Mouse (Mus musculus) cerebellum, postnatal 10 days (tissue): ENCODE data around the gene Akr1b8.
A peak's percentile ranks its signal among the peaks of the same experiment; 100 is the strongest.
"Not testable (repeated sequence)": the region's sequence is repeated elsewhere in the genome, so short reads cannot be mapped to it uniquely, and the experiment has no call there.

Experiments used
- DNase-seq, 2 experiments: peaks; one replicate each; pipeline ENCODE4 v3.0.0; 2021; ENCODE audit warnings: mixed read lengths in 2 of 2

Gene Akr1b8

DNA sequence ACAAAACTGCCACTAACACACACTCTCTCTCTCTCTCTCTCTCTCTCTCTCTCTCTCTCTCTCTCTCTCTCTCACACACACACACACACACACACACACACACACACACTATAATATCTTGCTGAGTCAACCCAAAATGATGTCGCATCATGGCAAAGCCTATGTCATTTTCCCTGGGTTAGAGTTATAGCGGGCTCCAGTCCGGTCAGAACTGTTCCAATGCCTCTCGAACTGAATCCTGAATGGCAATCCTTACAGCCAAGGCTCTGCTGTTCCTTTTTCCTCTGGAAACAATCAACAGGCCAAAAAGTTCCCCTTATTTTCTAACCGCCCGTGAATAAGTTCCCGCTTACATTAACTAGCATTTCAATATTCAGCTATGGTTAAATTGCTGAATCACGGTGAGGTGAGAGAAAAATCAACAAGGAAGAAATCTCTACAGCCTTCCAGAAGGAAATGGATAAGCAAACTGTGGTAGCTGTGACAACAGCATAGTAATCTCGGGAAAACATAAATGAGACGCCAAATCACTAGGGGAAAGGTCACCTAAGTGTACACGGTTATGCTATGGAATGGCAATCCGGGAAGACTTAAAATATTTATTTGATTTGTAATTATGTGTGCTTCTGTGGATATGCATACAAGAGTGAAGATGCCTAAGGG is 3.8 kb upstream of the Akr1b8 start:
- no peak for DNase-seq

DNA sequence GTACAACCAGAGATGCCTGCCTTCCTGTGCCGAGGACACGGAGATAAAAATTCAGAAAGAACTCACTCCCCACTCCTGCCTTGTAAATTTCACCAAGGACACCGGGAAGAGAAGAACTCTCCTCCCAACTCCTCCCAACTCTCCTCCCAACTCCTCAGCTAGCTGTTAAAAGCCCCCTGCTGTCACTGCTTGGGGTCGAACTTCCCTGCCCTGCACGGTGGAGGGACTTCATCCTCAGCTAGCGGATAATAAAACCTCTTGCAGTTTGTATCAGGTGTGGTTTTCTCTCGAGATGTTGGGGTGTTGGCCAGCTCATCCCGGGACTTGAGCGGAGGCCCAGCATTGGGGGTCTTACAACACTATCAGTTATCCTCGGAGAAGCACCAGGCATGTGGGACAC is 2.4 kb upstream of the Akr1b8 start:
- not testable (repeated sequence) for DNase-seq

DNA sequence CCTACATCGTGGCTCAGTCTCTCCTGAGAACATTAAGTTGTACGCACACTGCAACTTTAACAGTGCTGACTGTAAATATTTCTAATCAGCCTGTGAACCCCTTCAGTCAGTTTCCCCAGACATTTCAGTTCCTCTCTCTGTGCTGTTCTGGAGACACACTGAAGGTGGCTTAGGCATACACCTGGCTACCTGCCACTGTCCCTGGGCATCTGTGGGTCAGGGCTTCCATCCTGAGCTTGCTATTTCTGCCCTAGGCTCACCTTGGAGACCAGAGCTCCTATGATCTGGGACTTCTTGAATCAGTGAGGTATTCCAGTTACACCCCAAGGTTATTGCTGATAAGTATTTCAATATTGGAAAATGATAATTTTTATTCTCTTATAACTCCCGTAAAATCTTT is 1.5 kb upstream of the Akr1b8 start:
- peak; percentile 23 to 34 for DNase-seq

DNA sequence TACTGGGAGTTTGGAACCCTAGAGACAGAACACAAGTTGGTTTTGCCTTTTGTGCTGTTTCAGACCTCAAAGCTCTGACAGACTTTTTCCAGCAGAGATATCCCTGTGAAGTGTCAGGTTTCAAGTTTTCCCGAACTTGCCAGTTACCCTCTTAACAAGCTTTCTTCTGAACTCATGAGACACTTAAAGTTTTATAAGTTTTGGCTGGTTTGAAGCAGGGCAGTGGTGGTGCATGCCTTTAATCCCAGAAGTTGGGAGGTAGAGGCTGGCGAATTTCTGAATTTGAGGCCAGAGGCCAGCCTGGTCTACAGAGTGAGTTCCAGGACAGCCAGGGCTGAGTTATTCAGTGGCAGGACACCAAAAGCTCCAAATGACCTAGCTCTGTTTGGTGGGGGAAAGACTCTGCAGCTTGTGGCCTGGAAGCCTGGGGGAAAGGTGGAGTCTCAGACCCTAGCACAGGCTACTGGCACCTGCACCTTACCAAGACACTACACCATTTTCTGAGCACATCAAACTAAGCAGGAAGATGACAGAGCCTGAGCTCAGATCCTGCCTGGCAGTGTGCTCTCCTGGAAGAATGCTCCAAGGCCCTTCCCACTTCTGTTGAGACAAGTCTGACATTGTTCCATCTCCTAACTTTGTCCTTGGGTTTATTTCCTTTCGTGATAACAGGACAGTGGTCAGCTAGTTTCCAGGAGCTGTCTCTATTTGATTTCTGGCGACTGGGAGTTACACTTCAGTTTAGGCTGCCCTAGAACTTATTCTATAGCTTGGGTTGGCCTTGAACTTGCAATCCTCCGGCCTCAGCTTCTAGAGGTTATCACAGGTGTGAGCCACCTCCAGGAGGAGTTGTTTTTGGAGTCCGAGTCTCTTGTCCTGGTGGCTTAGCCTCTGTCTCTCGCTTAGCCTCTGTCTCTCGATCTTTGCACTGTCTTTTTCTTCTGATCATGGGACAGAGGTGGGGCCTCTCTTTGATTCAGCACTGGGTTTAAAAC is 732 bp downstream of the Akr1b8 start:
- peak in 1 of 2 experiments; percentile 22 for DNase-seq

DNA sequence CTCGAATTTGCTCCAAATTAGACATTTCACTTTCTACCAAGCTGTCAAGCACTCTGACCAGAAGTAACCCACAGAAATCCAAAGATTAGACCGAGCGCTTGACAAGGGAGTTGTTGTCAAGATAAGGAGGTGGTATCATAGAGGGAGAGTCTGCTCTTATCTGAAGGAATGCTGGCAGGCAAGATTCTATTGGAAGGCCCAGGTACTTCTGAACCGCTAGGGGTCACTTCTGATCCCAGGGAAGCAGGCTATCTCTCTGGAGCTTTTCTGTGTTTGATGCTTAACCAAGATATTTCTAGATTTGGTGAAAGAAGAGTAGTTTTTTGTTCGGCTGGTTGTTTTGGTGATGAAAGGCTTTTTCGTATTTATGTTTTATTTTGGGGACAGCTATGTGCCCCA is 1.4 kb downstream of the Akr1b8 start:
- DNase-seq = no peak

DNA sequence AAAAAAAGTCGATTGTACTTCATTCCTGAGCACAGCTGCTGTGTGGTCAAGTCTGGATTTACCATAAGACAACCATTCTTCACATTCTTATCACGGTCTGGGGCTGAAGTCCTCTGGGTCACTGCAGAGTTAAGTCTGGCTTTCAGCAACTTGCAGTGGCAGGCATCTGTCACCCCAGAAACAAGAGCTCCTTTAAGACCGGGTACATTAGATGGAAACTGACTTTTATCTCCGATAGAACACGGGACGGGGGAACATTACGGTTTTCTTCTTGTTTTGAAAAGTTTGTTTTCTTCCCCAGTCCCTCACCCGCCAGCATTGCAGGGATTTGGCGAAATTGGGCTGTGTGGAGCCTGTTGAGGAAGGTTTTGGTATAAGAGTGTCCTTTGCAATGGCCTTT is 1.9 kb downstream of the Akr1b8 start:
- DNase-seq = no peak

DNA sequence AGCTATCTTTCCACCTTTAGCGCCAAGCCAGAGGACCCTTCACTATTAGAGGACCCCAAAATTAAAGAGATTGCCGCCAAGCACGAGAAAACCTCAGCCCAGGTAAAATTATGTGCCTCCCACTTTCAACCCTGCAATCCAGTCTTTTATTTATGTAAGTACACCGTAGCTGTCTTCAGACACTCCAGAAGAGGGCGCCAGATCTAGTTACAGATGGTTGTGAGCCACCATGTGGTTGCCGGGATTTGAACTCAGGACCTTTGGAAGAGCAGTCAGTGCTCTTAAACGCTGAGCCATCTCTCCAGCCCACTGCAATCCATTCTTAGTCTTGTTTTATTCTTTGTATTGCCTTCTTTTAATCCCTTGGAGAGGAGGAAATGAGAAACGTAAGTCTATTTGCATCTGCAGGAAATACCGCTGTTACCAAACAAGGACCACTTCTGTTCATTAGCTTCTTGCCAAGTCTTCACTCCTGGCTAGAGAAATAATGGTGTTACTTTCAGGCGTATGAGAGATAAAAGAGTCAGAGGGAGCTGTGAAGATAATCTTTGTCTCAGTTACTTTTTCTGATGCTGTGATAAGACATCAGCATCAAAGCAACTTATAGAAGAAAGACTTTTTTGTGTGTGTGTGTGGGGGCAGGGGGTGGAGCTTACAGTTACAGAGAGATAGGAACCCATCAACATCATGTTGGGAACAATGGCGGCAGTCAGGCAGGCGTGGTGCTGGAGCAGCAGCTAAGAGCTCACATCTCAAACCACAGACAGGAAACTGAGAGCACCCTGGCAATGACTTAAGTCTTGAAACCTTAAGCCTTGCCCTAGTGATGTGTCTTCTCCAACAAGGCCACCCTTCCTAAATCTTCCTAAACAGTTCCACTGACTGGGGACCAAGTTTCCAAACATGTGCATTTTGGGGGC is 10.6 kb downstream of the Akr1b8 start:
- DNase-seq = no peak

DNA sequence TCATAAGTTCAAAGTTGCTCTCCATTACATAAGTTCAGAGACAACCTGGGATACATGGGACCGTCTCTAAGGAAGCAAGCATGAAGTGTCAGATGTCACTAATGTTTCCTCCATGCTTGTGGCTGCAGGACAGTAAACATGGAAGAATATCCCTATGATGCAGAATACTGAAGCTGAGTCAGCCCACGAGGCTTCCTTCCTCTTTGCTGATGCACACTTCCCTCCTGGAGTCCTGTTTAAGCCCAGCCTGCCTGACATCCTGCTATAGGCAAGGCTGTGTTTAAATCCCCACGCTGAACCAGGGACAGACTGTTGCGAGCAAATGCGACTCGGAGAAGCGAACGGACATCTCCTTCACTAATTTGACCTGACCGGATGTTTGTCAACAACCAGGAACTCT is 14.1 kb downstream of the Akr1b8 start:
- DNase-seq = no peak

DNA sequence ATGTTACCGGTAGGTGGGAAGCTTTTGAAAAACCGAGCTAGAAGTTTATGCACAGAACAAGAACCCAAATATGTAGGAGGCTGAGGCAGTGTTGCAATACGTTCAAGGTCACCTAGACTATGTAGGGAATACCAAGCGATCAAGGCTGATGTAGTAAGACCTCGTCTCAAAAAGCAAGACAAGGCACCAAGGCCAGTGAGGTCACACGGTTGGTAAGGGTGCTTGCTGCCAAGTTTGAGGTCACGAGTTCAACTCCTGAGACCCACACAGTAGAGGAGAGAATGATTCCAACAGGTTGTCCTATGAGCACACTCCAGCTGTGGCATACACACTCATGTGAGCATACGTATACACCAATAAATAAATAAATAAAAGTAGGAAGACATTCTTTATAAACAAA is 16.2 kb downstream of the Akr1b8 start:
- no peak for DNase-seq

DNA sequence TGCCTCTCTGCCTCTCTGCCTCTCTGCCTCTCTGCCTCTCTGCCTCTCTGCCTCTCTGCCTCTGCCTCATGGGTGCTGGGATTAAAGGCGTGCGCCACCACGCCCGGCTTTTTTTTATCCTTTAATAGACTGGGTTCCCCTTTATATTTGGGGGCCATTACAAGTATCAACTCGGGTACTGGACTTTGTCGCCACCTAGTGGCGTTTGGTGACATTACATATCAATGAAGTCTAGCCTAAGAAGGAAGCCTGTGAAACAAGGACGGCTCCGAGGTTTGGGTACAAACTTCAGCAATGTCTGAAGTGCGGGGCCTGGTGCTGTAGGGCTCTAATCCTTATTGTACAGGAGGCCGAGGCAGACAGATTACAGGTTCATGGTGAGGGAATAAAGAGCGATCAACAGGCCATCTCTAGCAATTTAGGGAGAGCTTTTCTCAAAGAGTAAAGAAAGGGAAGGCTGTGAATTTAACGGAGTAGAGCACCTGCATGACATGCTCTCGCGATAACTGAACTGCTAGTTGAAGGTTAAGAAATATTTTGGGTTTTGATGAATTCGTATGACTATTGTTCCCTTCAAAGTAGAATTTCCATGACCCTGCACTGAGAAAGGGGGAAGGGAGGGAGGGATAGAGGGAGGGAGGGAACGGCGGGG is 17.9 kb downstream of the Akr1b8 start:
- peak; percentile 87 to 90 for DNase-seq

DNA sequence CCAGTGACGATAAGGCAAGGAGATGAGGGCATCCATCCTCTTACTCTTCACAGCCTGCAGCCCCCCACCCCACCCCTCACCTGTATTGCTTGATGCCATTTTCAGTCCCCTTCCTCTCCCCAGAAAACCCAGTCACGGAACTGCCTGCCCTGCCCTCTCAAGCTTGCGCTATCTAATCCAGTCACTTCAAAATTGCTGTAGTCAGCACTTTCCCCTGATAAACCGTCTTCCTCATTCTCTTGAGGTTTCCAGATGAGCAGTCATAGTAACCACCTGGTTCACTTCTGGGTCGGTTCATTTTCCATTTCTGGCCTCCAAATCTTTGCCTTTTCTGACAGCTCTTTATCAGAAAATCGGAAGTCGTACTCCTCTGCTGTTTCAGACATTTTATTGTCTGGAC is 19.9 kb downstream of the Akr1b8 start:
- no peak for DNase-seq

DNA sequence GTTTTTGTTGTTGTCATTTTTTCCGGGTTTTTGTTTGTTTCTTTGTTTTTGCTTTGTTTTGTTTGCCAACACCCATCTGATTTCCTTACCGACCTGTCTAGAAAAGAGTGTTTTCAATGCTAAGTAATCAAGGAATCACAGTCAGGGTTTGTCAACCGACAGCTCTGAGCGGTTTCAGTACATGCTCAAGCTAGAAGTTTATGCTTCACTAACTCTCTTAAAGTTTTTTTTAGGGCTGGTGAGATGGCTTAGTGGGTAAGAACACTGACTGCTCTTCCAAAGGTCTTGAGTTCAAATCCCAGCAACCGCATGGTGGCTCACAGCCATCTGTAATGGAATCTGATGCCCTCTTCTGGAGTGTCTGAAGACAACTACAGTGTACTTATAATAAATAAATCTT is 22.0 kb downstream of the Akr1b8 start:
- DNase-seq = not testable (repeated sequence)

DNA sequence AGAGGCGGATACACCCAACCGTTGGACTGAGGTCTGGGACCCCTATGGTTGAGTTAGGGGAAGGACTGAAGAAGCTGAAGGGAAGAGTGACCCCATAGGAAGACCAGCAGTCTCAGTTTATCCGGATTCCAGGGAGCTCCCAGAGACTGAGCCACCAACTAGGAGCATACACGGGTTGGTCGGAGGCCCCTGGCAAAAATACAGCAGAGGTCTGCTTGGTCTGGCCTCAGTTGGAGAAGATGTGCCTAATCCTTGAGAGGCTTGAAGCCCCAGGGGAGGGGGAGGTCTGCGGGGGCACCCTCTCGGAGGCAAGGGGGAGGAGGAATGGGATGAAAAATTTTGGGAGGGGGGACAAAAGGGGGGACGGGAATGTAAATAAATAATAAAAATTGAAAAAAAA is 29.5 kb downstream of the Akr1b8 start:
- peak; percentile 32 to 34 for DNase-seq

DNA sequence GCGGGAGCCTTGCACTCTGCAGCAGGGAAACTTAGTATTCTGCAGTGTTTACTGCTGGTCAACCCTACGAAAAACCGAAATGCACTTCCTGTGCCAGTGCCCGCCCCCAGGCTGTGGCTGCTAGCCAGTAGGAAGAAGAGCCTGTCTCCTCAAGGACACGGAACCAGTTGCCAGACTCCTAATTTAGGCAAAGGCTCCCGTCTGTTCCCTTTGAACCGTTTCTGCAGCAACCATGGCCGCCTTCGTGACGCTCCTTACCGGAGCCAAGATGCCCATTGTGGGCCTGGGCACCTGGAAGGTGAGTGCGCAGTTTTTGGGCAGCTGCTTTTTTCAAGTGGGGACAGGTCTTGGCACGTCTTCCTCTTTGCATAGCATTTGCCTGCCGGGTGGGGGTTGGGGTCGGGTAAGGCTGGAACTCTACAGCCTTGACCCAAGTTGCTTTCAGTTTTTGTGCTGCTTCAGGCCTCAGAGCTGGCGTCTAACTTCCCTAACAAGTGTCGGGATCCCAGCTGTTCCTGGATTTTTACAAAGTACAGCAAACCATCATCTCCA is 30.3 kb downstream of the Akr1b8 start, which contains the start of gene Akr1b10:
Akr1b10 (plus strand) TSS at position 109 of the 552 bp plus-strand sequence.
- peak; percentile 91 to 93 for DNase-seq

DNA sequence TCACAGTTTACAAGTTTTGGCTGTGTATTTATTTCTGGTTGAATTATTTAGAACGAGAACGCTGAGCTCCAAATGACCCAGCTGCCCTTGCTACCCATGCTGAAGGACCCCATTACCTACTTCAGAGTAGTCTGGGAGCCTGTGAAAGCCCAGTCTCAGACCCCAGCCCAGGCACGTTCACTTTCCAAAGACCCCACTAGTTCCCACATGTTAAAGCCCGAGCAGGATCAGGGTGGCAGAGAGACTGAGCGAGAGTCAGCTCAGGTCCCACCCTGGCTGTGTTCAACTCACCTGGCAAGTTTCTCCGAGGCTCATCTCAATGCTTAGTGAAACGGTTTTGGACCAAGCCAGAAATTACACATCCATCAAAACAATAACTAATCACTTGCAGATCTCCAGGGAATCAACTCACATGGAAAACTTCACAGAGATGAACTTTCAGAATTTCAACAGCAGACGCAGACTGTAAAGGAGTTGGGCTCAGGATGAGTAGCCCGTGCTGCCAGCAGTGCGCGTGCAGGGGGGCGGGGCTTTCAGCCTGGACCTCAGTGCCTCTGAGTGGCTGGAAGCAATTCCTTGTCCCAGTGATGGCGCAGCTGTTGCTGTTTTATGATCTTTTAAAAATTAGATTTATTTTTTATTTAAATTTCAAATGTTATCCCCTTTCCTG is 30.9 kb downstream of the Akr1b8 start:
- peak; percentile 61 to 67 for DNase-seq

DNA sequence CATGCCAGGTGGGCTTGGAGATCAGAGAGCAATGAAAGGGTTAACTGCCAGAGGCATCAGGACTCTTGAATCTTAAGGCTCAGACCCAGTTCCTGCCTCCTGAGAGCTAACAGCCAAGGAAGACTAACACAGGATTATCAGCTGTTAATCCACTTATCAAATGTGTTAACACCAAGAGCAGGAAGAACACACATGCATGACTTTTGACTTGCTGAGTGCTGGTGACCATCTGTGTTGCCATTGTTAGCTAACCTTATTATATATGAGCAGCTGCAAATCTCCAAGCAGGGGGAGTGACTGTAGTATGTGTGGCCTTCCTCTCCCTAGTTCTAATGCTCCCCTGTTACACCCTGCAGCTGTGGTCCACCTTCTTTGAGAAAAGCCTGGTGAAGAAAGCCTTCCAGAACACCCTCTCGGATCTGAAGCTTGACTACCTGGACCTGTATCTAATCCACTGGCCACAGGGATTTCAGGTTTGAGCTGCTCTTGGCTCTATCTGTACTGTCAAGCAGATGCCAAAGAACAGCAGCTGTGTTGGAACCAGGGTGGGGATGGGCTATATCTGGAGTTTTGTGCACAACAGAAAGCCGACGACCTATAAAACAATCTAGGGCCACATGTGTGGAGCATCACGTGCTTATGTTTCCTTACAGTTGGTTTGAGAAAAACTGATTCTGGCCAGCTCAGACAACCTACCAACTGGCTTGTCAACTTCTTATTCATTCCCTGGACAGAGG is 34.7 kb downstream of the Akr1b8 start:
- no peak for DNase-seq

DNA sequence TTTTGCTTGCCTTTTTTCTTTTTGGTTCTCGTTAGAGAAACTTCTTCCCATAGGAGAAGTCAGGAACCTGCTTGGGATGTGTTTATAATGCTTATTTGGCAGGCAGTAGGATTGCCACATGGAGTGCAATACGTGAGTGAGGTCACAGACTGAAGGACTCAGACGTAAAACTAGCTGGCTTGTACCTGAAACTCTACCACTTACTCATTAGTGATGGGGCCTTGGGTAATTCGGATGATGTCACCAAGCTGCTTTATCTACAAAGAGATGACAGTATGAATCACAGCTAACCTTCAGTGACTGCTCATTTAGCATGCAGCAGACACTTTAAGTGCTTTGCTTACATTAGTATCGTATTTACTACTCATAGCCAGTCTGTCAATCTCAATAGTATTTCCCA is 42.0 kb downstream of the Akr1b8 start:
- no peak for DNase-seq

DNA sequence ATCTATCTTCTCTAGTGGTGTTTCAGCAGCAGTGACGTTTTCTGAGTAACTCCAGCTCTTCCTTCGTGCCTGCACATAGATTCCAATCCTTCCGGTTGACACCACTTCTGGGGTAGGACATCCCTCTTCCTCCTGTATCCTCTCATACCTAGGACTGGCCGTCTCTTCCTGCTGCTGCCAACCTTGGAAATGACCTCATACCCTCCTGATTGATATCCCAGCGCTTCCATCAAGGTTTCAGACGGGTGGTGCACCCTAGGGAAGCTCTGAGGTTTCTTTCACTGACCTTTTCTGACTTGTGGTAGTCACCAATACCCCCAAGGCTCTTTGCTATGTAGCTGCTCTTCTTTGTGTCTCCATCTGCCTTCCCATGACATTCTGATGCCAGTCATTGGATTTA is 44.5 kb downstream of the Akr1b8 start:
- no peak for DNase-seq

DNA sequence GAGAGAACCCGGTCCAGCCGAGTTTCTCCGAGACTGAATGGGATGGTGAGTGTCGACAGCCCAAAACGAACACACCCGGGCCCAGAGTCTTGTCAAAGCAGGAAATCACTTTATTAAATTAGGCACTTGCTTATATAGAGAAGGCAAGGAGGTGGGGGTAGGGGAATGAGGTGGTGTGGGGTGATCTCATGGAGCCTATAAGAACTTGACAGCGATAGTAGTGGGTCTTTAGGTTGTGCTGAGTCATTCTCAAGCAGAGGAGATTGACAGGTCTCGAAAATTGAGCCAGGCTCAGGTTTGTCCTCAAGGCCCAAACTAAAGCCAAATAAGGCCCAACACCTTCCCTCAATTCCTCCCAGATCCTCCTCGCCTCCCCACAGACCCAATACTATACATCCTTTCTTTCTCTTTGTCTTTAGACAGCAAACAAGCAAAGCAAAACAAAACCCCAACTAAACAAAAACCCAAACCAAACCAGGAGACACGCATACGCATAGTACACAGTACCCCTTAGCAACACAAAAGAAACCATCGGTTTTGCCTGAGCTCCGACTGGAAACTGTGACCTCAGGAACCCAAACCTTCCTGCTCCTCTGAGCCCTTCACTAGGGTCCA is 45.8 kb downstream of the Akr1b8 start:
- no peak for DNase-seq

DNA sequence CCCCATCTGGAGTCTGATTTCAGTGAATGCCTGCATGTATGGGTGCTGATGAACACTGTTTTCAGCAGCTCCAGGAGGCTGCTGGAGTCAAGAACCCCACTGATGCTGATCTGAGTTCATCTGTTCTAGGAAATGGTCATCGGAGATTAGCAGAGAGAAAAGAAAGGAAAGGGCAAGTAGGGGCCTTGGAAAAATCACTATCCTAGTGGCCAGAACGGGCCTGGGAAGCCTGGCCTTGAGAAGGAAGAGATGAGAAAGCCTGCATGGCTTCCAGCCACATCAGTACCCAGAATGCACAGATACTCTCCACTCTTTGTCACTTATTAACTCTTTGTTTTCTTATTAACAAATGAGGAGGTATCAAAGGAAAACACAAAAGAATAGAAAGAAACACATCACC is 46.8 kb downstream of the Akr1b8 start:
- no peak for DNase-seq
